Mouse (Mus musculus): ENCODE data around the gene Nucb1. TPM values are rescaled to one million over a fixed set of nuclear protein-coding genes. Genes with fewer than 3 reads are reported as not detected.
A peak's percentile ranks its signal among the peaks of the same experiment; 100 is the strongest.
"Not testable (repeated sequence)": the region's sequence is repeated elsewhere in the genome, so short reads cannot be mapped to it uniquely, and the experiment has no call there.

Gene Nucb1
- polyA plus RNA-seq, 1 experiment from 2014 or later = 229 TPM

DNA sequence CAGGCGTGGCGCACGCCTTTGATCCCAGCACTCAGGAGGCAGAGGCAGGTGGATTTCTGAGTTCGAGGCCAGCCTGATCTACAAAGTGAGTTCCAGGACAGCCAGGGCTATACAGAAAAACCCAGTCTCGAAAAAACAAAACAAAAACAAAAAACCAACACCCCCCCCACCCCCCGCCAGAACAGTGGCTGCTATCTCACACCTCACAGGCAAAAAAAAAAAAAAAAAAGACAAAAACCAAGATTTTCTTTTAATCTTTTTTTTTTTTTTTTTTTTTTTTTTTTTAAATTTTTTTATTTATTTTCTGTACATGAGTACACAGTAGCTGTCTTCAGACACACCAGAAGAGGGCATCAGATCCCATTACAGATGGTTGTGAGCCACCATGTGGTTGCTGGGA lies 17.0 kb upstream of the Nucb1 start:
- WGBS = 88% methylated on average over 6 of the region's 6 CpGs

GRCm38 (mm10) chr7:45526474-45527120 lies 16.4 kb upstream of the Nucb1 start:
- Histone ChIP-seq H3K9ac (ENCODE audit: low read length) (peak overlapping the region; percentile 95), H3K27ac (ENCODE audit: low read length) (peak overlapping the region; percentile 94), H3K27me3 (ENCODE audit: control insufficient read depth, insufficient read depth, low read length) (no peaks in the 10 kb centered on the region), H3K9me3 (replicated peaks; ENCODE audit: control insufficient read depth, low read length) (no peaks in the 10 kb centered on the region), H3K4me1 (ENCODE audit: control insufficient read depth, insufficient read depth, low read length) (peaks cover 42% of the 10 kb centered on the region), H3K4me3 (replicated peaks; ENCODE audit: low read length) (peak overlapping the region; percentile 85), H3K4me2 (ENCODE audit: low read depth, low read length) (peak overlapping the region; percentile 95), H3K36me3 (ENCODE audit: control insufficient read depth, insufficient read depth, low read length) (0 out of 2 replicates have a peak, but pooled peaks cover 11% of the 10 kb centered on the region)
- 24% methylated on average over 7 of the region's 7 CpGs for WGBS
- no peak for ATAC-seq (ENCODE audit: insufficient read depth, low FRiP score)

More for the DNA sequence above, 17.0 kb upstream of the Nucb1 start:
- peaks cover 42% of the 10 kb centered on the region for H3K4me1 ChIP-seq (ENCODE audit: control insufficient read depth, insufficient read depth, low read length)
- H3K27ac ChIP-seq (ENCODE audit: low read length) = 0 out of 2 replicates have a peak overlapping the region, but pooled peaks have one; percentile 94
- H3K9me3 ChIP-seq (replicated peaks; ENCODE audit: control insufficient read depth, low read length); H3K4me2 ChIP-seq (ENCODE audit: low read depth, low read length); ATAC-seq (ENCODE audit: insufficient read depth, low FRiP score); H3K27me3 ChIP-seq (ENCODE audit: control insufficient read depth, insufficient read depth, low read length); H3K4me3 ChIP-seq (replicated peaks; ENCODE audit: low read length); H3K9ac ChIP-seq (ENCODE audit: low read length): not testable (repeated sequence)
- 0 out of 2 replicates have a peak, but pooled peaks cover 11% of the 10 kb centered on the region for H3K36me3 ChIP-seq (ENCODE audit: control insufficient read depth, insufficient read depth, low read length)

- WGBS = under 1% methylated on average over 54 of the region's 54 CpGs
- no peaks in the 10 kb centered on the region for H3K27me3 ChIP-seq (ENCODE audit: control insufficient read depth, insufficient read depth, low read length)
- peak within 1 kb of the TSS; percentile 85 for H3K4me3 ChIP-seq (replicated peaks; ENCODE audit: low read length)
- ATAC-seq (ENCODE audit: insufficient read depth, low FRiP score) = peak; percentile 89
- 0 out of 2 replicates have a peak, but pooled peaks cover 11% of the 10 kb centered on the region for H3K36me3 ChIP-seq (ENCODE audit: control insufficient read depth, insufficient read depth, low read length)
- peaks cover 46% of the 10 kb centered on the region for H3K4me1 ChIP-seq (ENCODE audit: control insufficient read depth, insufficient read depth, low read length)
- H3K9ac ChIP-seq (ENCODE audit: low read length) = peak within 1 kb of the TSS; percentile 95
- peak within 1 kb of the TSS; percentile 94 for H3K27ac ChIP-seq (ENCODE audit: low read length)
- H3K4me2 ChIP-seq (ENCODE audit: low read depth, low read length) = peak within 1 kb of the TSS; percentile 95
- H3K9me3 ChIP-seq (replicated peaks; ENCODE audit: control insufficient read depth, low read length) = no peaks in the 10 kb centered on the region
These were observed 15.7 kb upstream of the Nucb1 start, which contains the start of the genes Ppp1r15a and Plekha4 for GRCm38 (mm10) chr7:45525809-45526473. TSS of gene Ppp1r15a (minus strand) at chr7:45526268. TSS of gene Plekha4 (plus strand) at chr7:45526330.

- ATAC-seq (ENCODE audit: insufficient read depth, low FRiP score) = no peak
- H3K36me3 ChIP-seq (ENCODE audit: control insufficient read depth, insufficient read depth, low read length) = 0 out of 2 replicates have a peak, but pooled peaks cover 11% of the 10 kb centered on the region
- peaks cover 40% of the 10 kb centered on the region for H3K4me1 ChIP-seq (ENCODE audit: control insufficient read depth, insufficient read depth, low read length)
- peak overlapping the region; percentile 95 for H3K4me2 ChIP-seq (ENCODE audit: low read depth, low read length)
- no peaks in the 10 kb centered on the region for H3K9me3 ChIP-seq (replicated peaks; ENCODE audit: control insufficient read depth, low read length)
- WGBS = 15% methylated on average over 12 of the region's 12 CpGs
- H3K27ac ChIP-seq (ENCODE audit: low read length) = peak overlapping the region; percentile 94
- H3K27me3 ChIP-seq (ENCODE audit: control insufficient read depth, insufficient read depth, low read length) = no peaks in the 10 kb centered on the region
- H3K9ac ChIP-seq (ENCODE audit: low read length) = peak overlapping the region; percentile 95
- H3K4me3 ChIP-seq (replicated peaks; ENCODE audit: low read length) = peak overlapping the region; percentile 85
These were observed 14.8 kb upstream of the Nucb1 start for GRCm38 (mm10) chr7:45524841-45525621.

DNA sequence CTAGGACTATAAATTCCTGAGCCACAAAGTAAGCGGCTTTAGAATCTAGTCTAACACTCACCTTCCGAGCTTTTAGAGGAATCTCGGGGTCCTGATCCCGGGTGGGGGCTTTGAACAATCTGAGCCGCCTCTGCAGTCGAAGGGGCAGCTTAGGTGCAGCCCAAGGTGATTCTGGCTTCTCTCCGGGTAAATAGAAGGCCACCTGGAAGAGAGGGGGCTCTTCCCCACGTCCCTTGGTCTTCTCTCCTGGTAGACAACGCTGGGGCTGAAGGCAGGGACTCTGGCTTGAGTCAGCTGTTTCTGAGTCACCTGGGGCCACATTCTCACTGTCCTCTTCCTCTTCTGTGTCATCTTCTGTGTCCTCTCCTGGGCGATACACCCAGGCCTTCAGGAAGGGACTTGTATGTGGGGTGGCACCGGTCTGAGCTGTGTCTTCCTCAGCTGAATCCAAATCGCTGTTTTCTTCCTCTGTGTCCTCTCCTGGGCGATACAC lies 13.5 kb upstream of the Nucb1 start:
- peaks cover 36% of the 10 kb centered on the region for H3K4me1 ChIP-seq (ENCODE audit: control insufficient read depth, insufficient read depth, low read length)
- H3K27ac ChIP-seq (ENCODE audit: low read length) = no peak overlapping the region; the same call in 1 of the 2 replicates
- H3K9me3 ChIP-seq (replicated peaks; ENCODE audit: control insufficient read depth, low read length) = no peaks in the 10 kb centered on the region
- H3K36me3 ChIP-seq (ENCODE audit: control insufficient read depth, insufficient read depth, low read length) = 0 out of 2 replicates have a peak, but pooled peaks cover 11% of the 10 kb centered on the region
- H3K27me3 ChIP-seq (ENCODE audit: control insufficient read depth, insufficient read depth, low read length) = no peaks in the 10 kb centered on the region
- H3K9ac ChIP-seq (ENCODE audit: low read length) = peak overlapping the region; percentile 31
- peak overlapping the region; percentile 31 for H3K4me2 ChIP-seq (ENCODE audit: low read depth, low read length)
- no peak for ATAC-seq (ENCODE audit: insufficient read depth, low FRiP score)
- H3K4me3 ChIP-seq (replicated peaks; ENCODE audit: low read length) = peak overlapping the region; percentile 25
- WGBS = 77% methylated on average over 12 of the region's 13 CpGs

DNA sequence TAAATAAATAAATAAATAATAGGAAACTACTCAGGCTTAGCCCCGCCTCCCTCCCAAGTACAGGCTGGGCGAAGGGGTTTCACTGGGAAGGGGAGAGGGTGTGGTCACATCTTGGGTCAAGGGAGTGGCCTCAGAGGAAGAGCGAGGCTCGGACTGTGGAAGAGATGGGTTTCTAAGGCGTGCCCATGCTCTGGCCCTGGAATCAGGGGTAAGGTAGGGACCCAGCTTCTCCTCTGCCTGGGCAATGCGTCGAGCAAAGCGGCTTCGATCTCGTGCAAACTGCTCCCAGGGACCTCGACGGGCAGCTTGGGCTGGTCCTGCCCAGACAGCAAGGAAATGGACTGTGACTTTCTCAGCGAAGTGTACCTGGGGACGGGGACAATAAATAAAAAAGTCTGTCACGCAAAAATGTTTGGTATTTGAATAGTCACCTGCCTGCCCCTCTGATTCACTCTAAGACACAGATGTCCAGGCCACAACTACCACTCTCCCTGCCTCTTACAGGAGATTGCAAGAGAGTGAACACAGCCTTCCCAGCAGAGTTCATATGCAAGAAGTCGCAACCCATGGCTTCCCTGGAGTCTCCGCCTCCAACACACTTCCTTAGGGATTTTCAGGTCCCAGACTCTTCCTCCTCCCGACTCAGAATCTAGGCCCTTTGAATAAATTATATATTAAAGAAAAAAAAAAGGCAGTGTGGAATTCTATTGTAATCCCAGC lies 12.9 kb upstream of the Nucb1 start:
- no peaks in the 10 kb centered on the region for H3K27me3 ChIP-seq (ENCODE audit: control insufficient read depth, insufficient read depth, low read length)
- H3K4me3 ChIP-seq (replicated peaks; ENCODE audit: low read length) = peak overlapping the region; percentile 25
- peaks cover 36% of the 10 kb centered on the region for H3K4me1 ChIP-seq (ENCODE audit: control insufficient read depth, insufficient read depth, low read length)
- H3K4me2 ChIP-seq (ENCODE audit: low read depth, low read length) = peak overlapping the region; percentile 31
- no peak overlapping the region for H3K27ac ChIP-seq (ENCODE audit: low read length)
- 0 out of 2 replicates have a peak, but pooled peaks cover 11% of the 10 kb centered on the region for H3K36me3 ChIP-seq (ENCODE audit: control insufficient read depth, insufficient read depth, low read length)
- ATAC-seq (ENCODE audit: insufficient read depth, low FRiP score) = no peak
- 61% methylated on average over 18 of the region's 18 CpGs for WGBS
- peak overlapping the region; percentile 37 for H3K9ac ChIP-seq (ENCODE audit: low read length)
- no peaks in the 10 kb centered on the region for H3K9me3 ChIP-seq (replicated peaks; ENCODE audit: control insufficient read depth, low read length)

DNA sequence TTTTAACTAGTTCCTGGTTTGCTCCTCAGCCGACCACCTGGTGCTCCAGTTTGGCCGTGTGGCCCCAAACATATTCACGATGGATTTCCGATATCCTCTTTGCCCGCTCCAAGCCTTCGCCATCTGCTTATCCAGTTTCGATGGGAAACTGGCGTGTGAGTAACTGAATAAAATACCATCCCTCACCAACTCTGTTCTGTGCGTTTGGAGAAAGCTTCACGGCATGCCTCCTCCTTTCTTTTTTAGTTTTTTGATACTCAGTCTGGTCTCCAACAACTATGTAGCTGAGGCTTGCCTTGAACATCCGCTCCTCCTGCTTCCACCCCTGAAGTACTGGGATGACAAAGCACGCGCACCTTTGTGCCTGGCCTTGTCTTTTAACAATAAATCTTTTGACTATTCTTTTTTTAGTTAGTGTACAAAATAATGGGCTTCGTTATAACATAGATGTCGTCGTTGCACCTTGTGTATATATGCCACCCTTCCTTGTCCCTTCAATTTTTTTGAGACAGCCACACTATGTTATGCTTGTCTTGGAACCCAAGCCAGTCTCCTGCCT lies 12.1 kb upstream of the Nucb1 start:
- Histone ChIP-seq H3K27ac (ENCODE audit: low read length) (peak overlapping the region; percentile 94; the same call in 1 of the 2 replicates), H3K4me1 (ENCODE audit: control insufficient read depth, insufficient read depth, low read length) (peaks cover 36% of the 10 kb centered on the region), H3K4me2 (ENCODE audit: low read depth, low read length) (peak overlapping the region; percentile 59), H3K27me3 (ENCODE audit: control insufficient read depth, insufficient read depth, low read length) (no peaks in the 10 kb centered on the region), H3K9me3 (replicated peaks; ENCODE audit: control insufficient read depth, low read length) (no peaks in the 10 kb centered on the region), H3K9ac (ENCODE audit: low read length) (peak overlapping the region; percentile 80; the same call in 1 of the 2 replicates), H3K36me3 (ENCODE audit: control insufficient read depth, insufficient read depth, low read length) (0 out of 2 replicates have a peak, but pooled peaks cover 11% of the 10 kb centered on the region), H3K4me3 (replicated peaks; ENCODE audit: low read length) (peak overlapping the region; percentile 67)
- ATAC-seq (ENCODE audit: insufficient read depth, low FRiP score) = no peak
- 53% methylated on average over 16 of the region's 16 CpGs for WGBS

DNA sequence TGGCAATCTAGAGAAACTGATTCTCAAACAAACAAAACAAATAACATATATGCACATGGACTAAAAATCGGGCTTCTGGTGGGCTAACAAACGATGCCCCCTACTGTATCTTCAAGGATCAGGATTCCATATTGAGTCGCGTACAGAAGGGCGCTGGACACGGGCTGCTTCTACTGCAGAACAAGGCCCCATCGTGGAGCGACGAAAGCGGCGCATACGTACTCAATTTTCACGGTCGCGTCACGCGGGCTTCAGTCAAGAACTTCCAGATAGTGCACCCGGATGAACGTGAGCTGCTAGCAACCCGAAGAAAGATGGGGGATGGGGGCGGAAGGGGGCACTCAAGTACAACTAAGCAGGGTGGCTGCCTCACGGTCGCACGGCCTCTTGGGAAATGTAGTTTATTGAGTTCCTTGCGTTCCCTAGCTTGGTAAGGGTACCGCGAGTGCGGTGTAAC lies 11.6 kb upstream of the Nucb1 start:
- Histone ChIP-seq H3K9ac (ENCODE audit: low read length) (peak overlapping the region; percentile 80), H3K36me3 (ENCODE audit: control insufficient read depth, insufficient read depth, low read length) (0 out of 2 replicates have a peak, but pooled peaks cover 11% of the 10 kb centered on the region), H3K27ac (ENCODE audit: low read length) (peak overlapping the region; percentile 94), H3K4me1 (ENCODE audit: control insufficient read depth, insufficient read depth, low read length) (peaks cover 36% of the 10 kb centered on the region), H3K4me2 (ENCODE audit: low read depth, low read length) (peak overlapping the region; percentile 59), H3K9me3 (replicated peaks; ENCODE audit: control insufficient read depth, low read length) (no peaks in the 10 kb centered on the region), H3K4me3 (replicated peaks; ENCODE audit: low read length) (peak overlapping the region; percentile 67), H3K27me3 (ENCODE audit: control insufficient read depth, insufficient read depth, low read length) (no peaks in the 10 kb centered on the region)
- ATAC-seq (ENCODE audit: insufficient read depth, low FRiP score) = peak; percentile 57; the same call in 1 of the 2 replicates
- under 1% methylated on average over 28 of the region's 28 CpGs for WGBS
